Mouse (Mus musculus): ENCODE results near the gene Negr1. TPM values are rescaled to one million over a fixed set of nuclear protein-coding genes. Genes with fewer than 3 reads are reported as not detected.

Negr1 gene
- total and polyA plus RNA-seq, 3 experiments, result 0.65 to 1.1 (median 1.1) TPM

GRCm38 (mm10) chr3:157097514-157097913 is 535.9 kb downstream of the Negr1 start:
- no peak overlapping the region for H3K9ac ChIP-seq (ENCODE audit: low read depth, low read length)
- intact Hi-C loops (cut with DNase I), result no loop called here
- TF ChIP-seq EP300 (IDR thresholded peaks at IDR 0.05; ENCODE audit: insufficient read depth, low read depth, low read length), result no peak
- no peak for TF ChIP-seq CTCF (IDR thresholded peaks at IDR 0.05)
- no peak for TF ChIP-seq POLR2A (IDR thresholded peaks at IDR 0.05; ENCODE audit: insufficient read depth, low read depth, low read length)

GRCm38 (mm10) chr3:157098417-157098816 is 536.8 kb downstream of the Negr1 start:
- TF ChIP-seq EP300 (IDR thresholded peaks at IDR 0.05; ENCODE audit: insufficient read depth, low read depth, low read length) (no peak), POLR2A (IDR thresholded peaks at IDR 0.05; ENCODE audit: insufficient read depth, low read depth, low read length) (no peak), CTCF (IDR thresholded peaks at IDR 0.05) (no peak)
- 77% methylated on average over 6 of the region's 6 CpGs for WGBS

More at GRCm38 (mm10) chr3:157097514-157097913, 535.9 kb downstream of the Negr1 start:
- H3K4me1 ChIP-seq (ENCODE audit: control insufficient read depth, insufficient read depth, low read length), result no peaks in the 10 kb centered on the region
- no peaks in the 10 kb centered on the region for H3K36me3 ChIP-seq (ENCODE audit: control insufficient read depth, insufficient read depth, low read length)
- no peaks in the 10 kb centered on the region for H3K27me3 ChIP-seq (ENCODE audit: control insufficient read depth, insufficient read depth, low read length)
- no peak overlapping the region for H3K4me3 ChIP-seq
- DNase-seq, result no peak
- no peak overlapping the region for H3K27ac ChIP-seq
- no peaks in the 10 kb centered on the region for H3K79me2 ChIP-seq (replicated peaks; ENCODE audit: control insufficient read depth, insufficient read depth, low read length)

GRCm38 (mm10) chr3:157104866-157105579 is 543.4 kb downstream of the Negr1 start:
- TF ChIP-seq EP300 (IDR thresholded peaks at IDR 0.05; ENCODE audit: insufficient read depth, low read depth, low read length) (no peak), CTCF (IDR thresholded peaks at IDR 0.05) (no peak), POLR2A (IDR thresholded peaks at IDR 0.05; ENCODE audit: insufficient read depth, low read depth, low read length) (no peak)
- Histone ChIP-seq H3K4me3 (no peak overlapping the region), H3K9ac (ENCODE audit: low read depth, low read length) (no peak overlapping the region), H3K27me3 (ENCODE audit: control insufficient read depth, insufficient read depth, low read length) (no peaks in the 10 kb centered on the region), H3K36me3 (ENCODE audit: control insufficient read depth, insufficient read depth, low read length) (no peaks in the 10 kb centered on the region), H3K79me2 (replicated peaks; ENCODE audit: control insufficient read depth, insufficient read depth, low read length) (no peaks in the 10 kb centered on the region), H3K27ac (no peak overlapping the region), H3K4me1 (ENCODE audit: control insufficient read depth, insufficient read depth, low read length) (peaks cover 2% of the 10 kb centered on the region)
- DNase-seq, result no peak
- intact Hi-C loops (cut with DNase I), result no loop called here
- 71% methylated on average over 3 of the region's 3 CpGs for WGBS

More at GRCm38 (mm10) chr3:157098417-157098816, 536.8 kb downstream of the Negr1 start:
- H3K27me3 ChIP-seq (ENCODE audit: control insufficient read depth, insufficient read depth, low read length), result no peaks in the 10 kb centered on the region
- no peaks in the 10 kb centered on the region for H3K79me2 ChIP-seq (replicated peaks; ENCODE audit: control insufficient read depth, insufficient read depth, low read length)
- intact Hi-C loops (cut with DNase I), result no loop called here
- no peak overlapping the region for H3K9ac ChIP-seq (ENCODE audit: low read depth, low read length)
- H3K27ac ChIP-seq, result no peak overlapping the region
- H3K4me1 ChIP-seq (ENCODE audit: control insufficient read depth, insufficient read depth, low read length), result no peaks in the 10 kb centered on the region
- DNase-seq, result no peak
- no peaks in the 10 kb centered on the region for H3K36me3 ChIP-seq (ENCODE audit: control insufficient read depth, insufficient read depth, low read length)
- H3K4me3 ChIP-seq, result no peak overlapping the region

- 46% methylated on average over 6 of the region's 6 CpGs for WGBS
- no peaks in the 10 kb centered on the region for H3K36me3 ChIP-seq (ENCODE audit: control insufficient read depth, insufficient read depth, low read length)
- intact Hi-C loops (cut with DNase I), result no loop called here
- DNase-seq, result no peak
- TF ChIP-seq EP300 (IDR thresholded peaks at IDR 0.05; ENCODE audit: insufficient read depth, low read depth, low read length), result no peak
- no peak for TF ChIP-seq POLR2A (IDR thresholded peaks at IDR 0.05; ENCODE audit: insufficient read depth, low read depth, low read length)
- no peak for TF ChIP-seq CTCF (IDR thresholded peaks at IDR 0.05)
- no peaks in the 10 kb centered on the region for H3K79me2 ChIP-seq (replicated peaks; ENCODE audit: control insufficient read depth, insufficient read depth, low read length)
- no peaks in the 10 kb centered on the region for H3K27me3 ChIP-seq (ENCODE audit: control insufficient read depth, insufficient read depth, low read length)
- no peak overlapping the region for H3K4me3 ChIP-seq
- H3K4me1 ChIP-seq (ENCODE audit: control insufficient read depth, insufficient read depth, low read length), result peaks cover 2% of the 10 kb centered on the region
- H3K27ac ChIP-seq, result no peak overlapping the region
- H3K9ac ChIP-seq (ENCODE audit: low read depth, low read length), result no peak overlapping the region
Observed at GRCm38 (mm10) chr3:157105580-157106264, 544.1 kb downstream of the Negr1 start.

GRCm38 (mm10) chr3:157108156-157108555 is 546.6 kb downstream of the Negr1 start:
- intact Hi-C loops (cut with DNase I), result no loop called here
- no peak for DNase-seq
- no peaks in the 10 kb centered on the region for H3K79me2 ChIP-seq (replicated peaks; ENCODE audit: control insufficient read depth, insufficient read depth, low read length)
- peaks cover 2% of the 10 kb centered on the region for H3K4me1 ChIP-seq (ENCODE audit: control insufficient read depth, insufficient read depth, low read length)
- H3K27me3 ChIP-seq (ENCODE audit: control insufficient read depth, insufficient read depth, low read length), result no peaks in the 10 kb centered on the region
- TF ChIP-seq EP300 (IDR thresholded peaks at IDR 0.05; ENCODE audit: insufficient read depth, low read depth, low read length) (no peak), POLR2A (IDR thresholded peaks at IDR 0.05; ENCODE audit: insufficient read depth, low read depth, low read length) (no peak), CTCF (IDR thresholded peaks at IDR 0.05) (no peak)
- H3K9ac ChIP-seq (ENCODE audit: low read depth, low read length), result no peak overlapping the region
- no peak overlapping the region for H3K27ac ChIP-seq
- no peaks in the 10 kb centered on the region for H3K36me3 ChIP-seq (ENCODE audit: control insufficient read depth, insufficient read depth, low read length)
- WGBS, result 84% methylated on average over 2 of the region's 2 CpGs
- H3K4me3 ChIP-seq, result no peak overlapping the region

GRCm38 (mm10) chr3:157109308-157109707 is 547.7 kb downstream of the Negr1 start:
- no peak for DNase-seq
- Histone ChIP-seq H3K36me3 (ENCODE audit: control insufficient read depth, insufficient read depth, low read length) (no peaks in the 10 kb centered on the region), H3K9ac (ENCODE audit: low read depth, low read length) (no peak overlapping the region), H3K4me1 (ENCODE audit: control insufficient read depth, insufficient read depth, low read length) (peaks cover 2% of the 10 kb centered on the region), H3K4me3 (no peak overlapping the region), H3K27me3 (ENCODE audit: control insufficient read depth, insufficient read depth, low read length) (no peaks in the 10 kb centered on the region), H3K79me2 (replicated peaks; ENCODE audit: control insufficient read depth, insufficient read depth, low read length) (no peaks in the 10 kb centered on the region), H3K27ac (no peak overlapping the region)
- no peak for TF ChIP-seq EP300 (IDR thresholded peaks at IDR 0.05; ENCODE audit: insufficient read depth, low read depth, low read length)
- TF ChIP-seq CTCF (IDR thresholded peaks at IDR 0.05), result peak; percentile 35
- intact Hi-C loops (cut with DNase I), result no loop called here

Data from heart, adult 2 months (tissue).